Comparison of ENCODE assay signal across 24 mouse cellular contexts in the genomic region with DNA sequence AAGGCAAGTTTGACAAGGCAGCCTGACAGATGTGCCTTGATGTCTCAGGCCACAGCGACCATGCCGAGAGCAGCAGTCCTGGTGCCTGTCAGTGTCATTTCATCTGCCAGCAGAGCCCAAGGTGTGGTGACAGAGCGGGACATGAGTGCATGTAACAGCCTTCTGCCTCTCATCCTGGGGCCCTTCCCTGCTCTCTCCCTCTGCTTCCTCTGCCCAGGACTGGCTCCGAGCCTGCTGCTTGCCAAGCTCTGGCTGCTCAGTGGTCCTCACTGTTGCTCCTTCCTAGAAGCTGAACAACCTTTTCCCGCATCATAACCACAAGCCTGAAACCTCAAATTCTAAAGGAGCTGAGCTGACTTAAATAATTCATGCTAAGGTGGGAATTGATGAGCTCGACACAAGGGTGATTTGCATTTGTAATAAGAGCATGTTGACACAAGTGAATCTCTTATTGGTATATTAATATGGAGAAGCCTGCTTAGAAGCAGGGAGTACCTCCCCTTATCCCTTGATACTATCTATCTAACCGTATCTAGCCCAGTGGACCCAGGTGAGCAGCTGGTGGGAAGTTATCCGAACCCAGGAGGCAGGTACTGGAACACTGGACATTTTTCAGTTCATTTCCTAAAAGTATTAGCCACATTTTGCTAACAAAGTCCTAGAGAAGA.
DNase-seq lines count a peak whose midpoint lies in the region; ATAC-seq and TF ChIP-seq lines count a peak whose summit lies in the region.
"Had no signal": no experiment of that assay in that cellular context is flagged by ENCODE, and none has a peak within 500 bp of the region (broad histone marks: within the 10 kb centered on the region; RNA-seq: fewer than 3 reads in every experiment).

No protein-coding gene starts in this region.

- WGBS in forebrain, postnatal 0 days: 66% methylated on average over 8 of the region's 8 CpGs
- 70% methylated on average over 8 of the region's 8 CpGs for WGBS in forebrain, embryonic 16.5 days
- 66% methylated on average over 8 of the region's 8 CpGs for WGBS in neural tube, embryonic 14.5 days
- 66% methylated on average over 8 of the region's 8 CpGs for WGBS in neural tube, embryonic 15.5 days
- 59% methylated on average over 8 of the region's 8 CpGs for WGBS in midbrain, embryonic 13.5 days

- ATAC-seq in forebrain, postnatal 0 days: peak; percentile 47; the same call in 1 of the 2 replicates
- ATAC-seq in forebrain, embryonic 16.5 days: no peak
- no peak; the same call in 1 of the 2 replicates for ATAC-seq in neural tube, embryonic 14.5 days (ENCODE audit: low read depth)
- ATAC-seq in neural tube, embryonic 15.5 days (ENCODE audit: low FRiP score): no peak
- peak; percentile 69 for ATAC-seq in midbrain, embryonic 13.5 days
- ATAC-seq: activated CD4-positive, CD25-positive, alpha-beta regulatory T cell, adult 4 months; liver, embryonic 12.5 days had no signal

- DNase-seq in forebrain, postnatal 0 days: no peak
- DNase-seq in left cerebral cortex, adult 8-10 months (ENCODE audit: low spot score in 2 of 2): no peak
- DNase-seq in right cerebral cortex, postnatal 36 days (ENCODE audit: low spot score in 2 of 2): no peak
- DNase-seq: adrenal gland, adult 8-10 months; cerebellum, adult 18-20 months; gastrocnemius, postnatal 10 days; heart, postnatal 4 days; kidney, adult 2 months; kidney, postnatal 10 days; lung, adult 18-20 months; lung, postnatal 10 days; thymus, adult 2 months; thymus, postnatal 4 days had no signal

- TF ChIP-seq CTCF in forebrain, postnatal 0 days (IDR thresholded peaks at IDR 0.05; ENCODE audit: low read depth): no peak

- H3K9ac ChIP-seq in forebrain, postnatal 0 days: no peak overlapping the region
- H3K9ac ChIP-seq in forebrain, embryonic 16.5 days (replicated peaks; ENCODE audit: low read depth, low read length): no peak overlapping the region
- no peak overlapping the region for H3K9ac ChIP-seq in neural tube, embryonic 14.5 days (replicated peaks; ENCODE audit: low read depth, low read length)
- no peak overlapping the region for H3K9ac ChIP-seq in neural tube, embryonic 15.5 days (replicated peaks)
- H3K9ac ChIP-seq in midbrain, embryonic 13.5 days (replicated peaks): no peak overlapping the region
- H3K9ac ChIP-seq: limb, embryonic 13.5 days; liver, embryonic 12.5 days had no signal

- H3K36me3 ChIP-seq in forebrain, postnatal 0 days (ENCODE audit: insufficient read depth): no peaks in the 10 kb centered on the region
- no peaks in the 10 kb centered on the region for H3K36me3 ChIP-seq in forebrain, embryonic 16.5 days (ENCODE audit: control insufficient read depth, insufficient read depth)
- no peaks in the 10 kb centered on the region for H3K36me3 ChIP-seq in neural tube, embryonic 14.5 days (ENCODE audit: control insufficient read depth, insufficient read depth, low read length)
- no peaks in the 10 kb centered on the region for H3K36me3 ChIP-seq in neural tube, embryonic 15.5 days
- H3K36me3 ChIP-seq in midbrain, embryonic 13.5 days: no peaks in the 10 kb centered on the region
- H3K36me3 ChIP-seq: forebrain, embryonic 10.5 days; heart, embryonic 10.5 days; limb, embryonic 13.5 days; liver, embryonic 12.5 days had no signal

- no peaks in the 10 kb centered on the region for H3K9me3 ChIP-seq in forebrain, postnatal 0 days (ENCODE audit: low read length)
- no peaks in the 10 kb centered on the region for H3K9me3 ChIP-seq in forebrain, embryonic 16.5 days (ENCODE audit: control insufficient read depth, low read length)
- H3K9me3 ChIP-seq in neural tube, embryonic 14.5 days (ENCODE audit: control insufficient read depth, low read length): no peaks in the 10 kb centered on the region
- no peaks in the 10 kb centered on the region for H3K9me3 ChIP-seq in neural tube, embryonic 15.5 days (replicated peaks)
- H3K9me3 ChIP-seq in midbrain, embryonic 13.5 days: no peaks in the 10 kb centered on the region
- H3K9me3 ChIP-seq: forebrain, embryonic 10.5 days; heart, embryonic 10.5 days; limb, embryonic 13.5 days; liver, embryonic 12.5 days had no signal

- no peak overlapping the region for H3K4me2 ChIP-seq in forebrain, postnatal 0 days (ENCODE audit: low read depth)
- no peak overlapping the region for H3K4me2 ChIP-seq in forebrain, embryonic 16.5 days (ENCODE audit: low read length)
- no peak overlapping the region for H3K4me2 ChIP-seq in neural tube, embryonic 14.5 days (ENCODE audit: low read depth, low read length)
- H3K4me2 ChIP-seq in neural tube, embryonic 15.5 days: no peak overlapping the region
- H3K4me2 ChIP-seq in midbrain, embryonic 13.5 days (replicated peaks): no peak overlapping the region
- H3K4me2 ChIP-seq: limb, embryonic 13.5 days; liver, embryonic 12.5 days had no signal

- H3K27me3 ChIP-seq in forebrain, postnatal 0 days (ENCODE audit: insufficient read depth, low read length): no peaks in the 10 kb centered on the region
- H3K27me3 ChIP-seq in forebrain, embryonic 16.5 days (replicated peaks; ENCODE audit: control insufficient read depth, insufficient read depth, low read length): no peaks in the 10 kb centered on the region
- no peaks in the 10 kb centered on the region for H3K27me3 ChIP-seq in neural tube, embryonic 14.5 days (ENCODE audit: control insufficient read depth, insufficient read depth, low read length)
- no peaks in the 10 kb centered on the region for H3K27me3 ChIP-seq in neural tube, embryonic 15.5 days (replicated peaks)
- no peaks in the 10 kb centered on the region for H3K27me3 ChIP-seq in midbrain, embryonic 13.5 days
- H3K27me3 ChIP-seq: limb, embryonic 13.5 days; liver, embryonic 12.5 days had no signal

- H3K4me3 ChIP-seq in forebrain, postnatal 0 days (ENCODE audit: low read depth, low read length): no peak overlapping the region
- H3K4me3 ChIP-seq in forebrain, embryonic 16.5 days (replicated peaks; ENCODE audit: low read length): no peak overlapping the region
- no peak overlapping the region for H3K4me3 ChIP-seq in neural tube, embryonic 14.5 days (ENCODE audit: low read depth, low read length)
- no peak overlapping the region for H3K4me3 ChIP-seq in neural tube, embryonic 15.5 days (replicated peaks)
- H3K4me3 ChIP-seq in midbrain, embryonic 13.5 days (replicated peaks): no peak overlapping the region
- H3K4me3 ChIP-seq: forebrain, embryonic 10.5 days; heart, embryonic 10.5 days; layer of hippocampus, adult 2 months; limb, embryonic 13.5 days; liver, embryonic 12.5 days had no signal

- no peaks in the 10 kb centered on the region for H3K4me1 ChIP-seq in forebrain, postnatal 0 days (ENCODE audit: insufficient read depth)
- 0 out of 2 replicates have a peak, but pooled peaks cover 2% of the 10 kb centered on the region for H3K4me1 ChIP-seq in forebrain, embryonic 16.5 days (replicated peaks; ENCODE audit: control insufficient read depth, insufficient read depth, low read length)
- peaks cover 6% of the 10 kb centered on the region; the same call in 1 of the 2 replicates for H3K4me1 ChIP-seq in neural tube, embryonic 14.5 days (ENCODE audit: control insufficient read depth, insufficient read depth, low read length)
- peaks cover 13% of the 10 kb centered on the region for H3K4me1 ChIP-seq in neural tube, embryonic 15.5 days
- H3K4me1 ChIP-seq in midbrain, embryonic 13.5 days (replicated peaks): peaks cover 23% of the 10 kb centered on the region
- H3K4me1 ChIP-seq: forebrain, embryonic 10.5 days; limb, embryonic 13.5 days; liver, embryonic 12.5 days had no signal

- H3K27ac ChIP-seq in forebrain, postnatal 0 days (ENCODE audit: low read depth, low read length): no peak overlapping the region
- H3K27ac ChIP-seq in forebrain, embryonic 16.5 days (ENCODE audit: low read length): no peak overlapping the region
- H3K27ac ChIP-seq in neural tube, embryonic 14.5 days (ENCODE audit: low read depth, low read length): 0 out of 2 replicates have a peak overlapping the region, but pooled peaks have one; percentile 16
- H3K27ac ChIP-seq in neural tube, embryonic 15.5 days (replicated peaks): no peak overlapping the region
- peak overlapping the region; percentile 64 for H3K27ac ChIP-seq in midbrain, embryonic 13.5 days
- H3K27ac ChIP-seq: forebrain, embryonic 10.5 days; heart, embryonic 10.5 days; layer of hippocampus, adult 2 months; limb, embryonic 13.5 days; liver, embryonic 12.5 days; stomach, postnatal 0 days had no signal

Comparison
In these comparisons a context has a peak if more than half of its experiments do, and no peak if none do; other contexts are left out.
1. ATAC-seq: peak in forebrain, postnatal 0 days (single experiment) and midbrain, embryonic 13.5 days (single experiment); none in forebrain, embryonic 16.5 days (single experiment), neural tube, embryonic 14.5 days (single experiment) and neural tube, embryonic 15.5 days (single experiment).
2. H3K27ac ChIP-seq: peak in neural tube, embryonic 14.5 days (single experiment) and midbrain, embryonic 13.5 days (single experiment); none in forebrain, postnatal 0 days (single experiment), forebrain, embryonic 16.5 days (single experiment) and neural tube, embryonic 15.5 days (single experiment).